Mouse (Mus musculus): ENCODE measurements around the gene Rgs11.

- TF ChIP-seq GATA1 (IDR thresholded peaks at IDR 0.05; ENCODE audit: borderline replicate concordance, low read length) (no peak), FLI1 (IDR thresholded peaks at IDR 0.05; ENCODE audit: low read length) (no peak)
These were observed 753 bp upstream of the Rgs11 start for GRCm38 (mm10) chr17:26201998-26202397.

Data from megakaryocyte, embryonic 14.5 days (primary cell).